Mouse (Mus musculus) ES-E14 (cell line): ENCODE data around the gene Pnpla5.

Experiments used
- CHD2 ChIP-seq: IDR thresholded peaks from 2 replicates; pipeline ENCODE4 v1.6.1; 2014; ENCODE audit warnings: mild to moderate bottlenecking, low read depth, low read length, inconsistent platforms
- HCFC1 ChIP-seq: IDR thresholded peaks from 2 replicates; pipeline ENCODE4 v1.6.1; 2012; ENCODE audit warnings: low read length, inconsistent platforms, borderline replicate concordance; ENCODE audit not compliant: insufficient read depth
- MAFK ChIP-seq: IDR thresholded peaks from 2 replicates; pipeline ENCODE4 v1.6.1; 2014; ENCODE audit warnings: mild to moderate bottlenecking, low read depth, low read length, inconsistent platforms; ENCODE audit not compliant: insufficient read depth
- ZC3H11A ChIP-seq: IDR thresholded peaks from 2 replicates; pipeline ENCODE4 v1.6.1; 2012; ENCODE audit warnings: low read depth, mild to moderate bottlenecking, inconsistent platforms, low read length, borderline replicate concordance
- ZNF384 ChIP-seq: IDR thresholded peaks from 2 replicates; pipeline ENCODE4 v1.6.1; 2012; ENCODE audit warnings: low read depth, low read length, inconsistent platforms

DNA sequence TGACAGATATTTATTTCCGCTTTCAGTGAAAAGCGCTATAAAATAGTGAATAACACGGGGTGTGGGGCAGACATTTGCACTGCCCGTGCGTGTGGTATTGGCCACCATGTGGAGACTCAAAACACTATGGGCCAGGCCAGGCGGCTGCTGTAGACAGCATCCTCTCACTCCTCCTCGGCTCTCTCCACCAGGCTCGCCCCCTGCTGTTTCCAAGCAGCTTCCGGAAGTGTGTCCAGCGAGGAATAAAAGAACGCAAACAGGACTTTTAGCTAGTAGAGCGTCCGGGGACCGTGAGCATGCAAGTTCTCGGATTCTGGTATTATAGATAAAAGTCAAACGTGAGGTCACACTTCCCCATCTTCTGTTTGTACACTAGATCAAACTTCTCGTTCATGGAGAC lies 45.8 kb downstream of the Pnpla5 start:
- no peak for TF ChIP-seq CHD2
- no peak for TF ChIP-seq MAFK
- TF ChIP-seq HCFC1, result no peak
- TF ChIP-seq ZNF384, result no peak
- no peak for TF ChIP-seq ZC3H11A
